Mouse (Mus musculus) embryo, embryonic 9.5 days (tissue): ENCODE measurements around the gene C130050O18Rik.
"Not testable (repeated sequence)": the region's sequence is repeated elsewhere in the genome, so short reads cannot be mapped to it uniquely, and the experiment has no call there.

Experiments used
- DNase-seq: peaks from one replicate; pipeline ENCODE4 v3.0.0-alpha.2; 2017; ENCODE audit errors: extremely low spot score

C130050O18Rik gene

GRCm38 (mm10) chr5:139379771-139380384 lies 25.2 kb upstream of the C130050O18Rik start:
- DNase-seq: no peak

GRCm38 (mm10) chr5:139380385-139381248 lies 24.5 kb upstream of the C130050O18Rik start:
- peak; percentile 85 for DNase-seq

GRCm38 (mm10) chr5:139381586-139382513 lies 23.2 kb upstream of the C130050O18Rik start:
- no peak for DNase-seq

GRCm38 (mm10) chr5:139382760-139383159 lies 22.3 kb upstream of the C130050O18Rik start:
- no peak for DNase-seq

- DNase-seq: no peak
Measured at GRCm38 (mm10) chr5:139383234-139383633, 21.8 kb upstream of the C130050O18Rik start.

- no peak for DNase-seq
Measured at GRCm38 (mm10) chr5:139384531-139384930, 20.5 kb upstream of the C130050O18Rik start.

- no peak for DNase-seq
Measured at GRCm38 (mm10) chr5:139386047-139386446, 19.0 kb upstream of the C130050O18Rik start.

GRCm38 (mm10) chr5:139387329-139388194 lies 17.5 kb upstream of the C130050O18Rik start:
- DNase-seq: no peak

- no peak for DNase-seq
Measured at GRCm38 (mm10) chr5:139388195-139388570, 16.9 kb upstream of the C130050O18Rik start.

GRCm38 (mm10) chr5:139388694-139389675 lies 16.1 kb upstream of the C130050O18Rik start:
- no peak for DNase-seq

- DNase-seq: peak; percentile 34
Measured at GRCm38 (mm10) chr5:139389676-139390061, 15.4 kb upstream of the C130050O18Rik start.

GRCm38 (mm10) chr5:139390324-139391119 lies 14.6 kb upstream of the C130050O18Rik start:
- not testable (repeated sequence) for DNase-seq

GRCm38 (mm10) chr5:139391309-139391990 lies 13.6 kb upstream of the C130050O18Rik start:
- no peak for DNase-seq

GRCm38 (mm10) chr5:139392219-139393196 lies 12.6 kb upstream of the C130050O18Rik start:
- DNase-seq: no peak

- DNase-seq: no peak
Measured at GRCm38 (mm10) chr5:139393197-139393588, 11.9 kb upstream of the C130050O18Rik start.

- DNase-seq: no peak
Measured at GRCm38 (mm10) chr5:139394399-139394798, 10.7 kb upstream of the C130050O18Rik start.

- DNase-seq: no peak
Measured at GRCm38 (mm10) chr5:139395528-139395927, 9.6 kb upstream of the C130050O18Rik start.
